Mouse (Mus musculus) E14TG2a.4 (cell line): ENCODE data around the gene Prmt7.
A peak's percentile ranks its signal among the peaks of the same experiment; 100 is the strongest.
"Not testable (repeated sequence)": the region's sequence is repeated elsewhere in the genome, so short reads cannot be mapped to it uniquely, and the experiment has no call there.

Experiments used
- H3K27me3 ChIP-seq: 2 replicates; pipeline ENCODE4 v1.6.1; 2014; ENCODE audit warnings: low read length, control low read depth; ENCODE audit not compliant: insufficient read depth
- H3K36me3 ChIP-seq: 2 replicates; pipeline ENCODE4 v1.6.1; 2014; ENCODE audit warnings: low read length, control low read depth; ENCODE audit not compliant: insufficient read depth
- H3K4me1 ChIP-seq: replicated peaks from 2 replicates; pipeline ENCODE4 v1.6.1; 2014; ENCODE audit warnings: low read depth, low read length, control low read depth
- H3K4me3 ChIP-seq: replicated peaks from 2 replicates; pipeline ENCODE4 v1.5.1; 2014; ENCODE audit warnings: mild to moderate bottlenecking, low read length
- H3K9me3 ChIP-seq: 2 replicates; pipeline ENCODE4 v1.6.1; 2014; ENCODE audit warnings: low read length, control low read depth
- CTCF ChIP-seq: conservative IDR thresholded peaks from 2 replicates; pipeline ENCODE4 v1.5.1; 2014; ENCODE audit warnings: low read length
- NANOG ChIP-seq: IDR thresholded peaks from 2 replicates; pipeline ENCODE4 v1.6.1; 2014; ENCODE audit warnings: borderline replicate concordance, low read length, mixed read lengths
- POU5F1 ChIP-seq: IDR thresholded peaks from 2 replicates; pipeline ENCODE4 v1.6.1; 2014; ENCODE audit warnings: low read length, borderline replicate concordance

Prmt7 gene

DNA sequence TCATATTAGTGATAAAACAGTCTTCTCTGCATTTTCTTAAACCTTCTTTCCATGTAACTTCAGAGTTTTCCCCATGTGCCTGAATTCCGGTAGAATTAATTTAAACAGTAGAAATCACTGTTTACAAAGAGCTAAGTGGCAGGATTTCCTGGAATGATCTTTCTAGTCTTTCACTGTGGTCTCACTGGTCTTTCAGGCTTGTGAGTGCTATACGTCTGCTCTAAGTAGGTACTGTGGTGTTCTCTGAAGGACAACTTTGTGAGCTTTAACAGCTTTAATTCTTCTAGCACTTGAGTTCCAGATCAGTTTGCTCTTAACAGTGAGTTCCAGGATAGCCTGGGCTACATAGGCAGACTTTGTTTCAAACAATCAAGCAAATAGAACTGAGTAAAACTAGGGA is 32.3 kb upstream of the Prmt7 start:
- H3K9me3 ChIP-seq, result no peaks in the 10 kb centered on the region
- no peak overlapping the region for H3K4me3 ChIP-seq
- peaks cover 7% of the 10 kb centered on the region for H3K36me3 ChIP-seq
- TF ChIP-seq CTCF (no peak), POU5F1 (no peak), NANOG (no peak)
- H3K4me1 ChIP-seq, result no peaks in the 10 kb centered on the region
- H3K27me3 ChIP-seq, result no peaks in the 10 kb centered on the region

GRCm38 (mm10) chr8:106185628-106186270 is 25.0 kb upstream of the Prmt7 start:
- no peak overlapping the region for H3K4me3 ChIP-seq
- TF ChIP-seq POU5F1 (no peak), NANOG (no peak), CTCF (no peak)
- no peaks in the 10 kb centered on the region for H3K4me1 ChIP-seq
- no peaks in the 10 kb centered on the region for H3K27me3 ChIP-seq
- no peaks in the 10 kb centered on the region for H3K9me3 ChIP-seq
- peaks cover 23% of the 10 kb centered on the region; the same call in 1 of the 2 replicates for H3K36me3 ChIP-seq

- TF ChIP-seq CTCF (no peak), POU5F1 (no peak)
- H3K9me3 ChIP-seq, result no peaks in the 10 kb centered on the region
- H3K27me3 ChIP-seq, result no peaks in the 10 kb centered on the region
- no peak overlapping the region for H3K4me3 ChIP-seq
- H3K36me3 ChIP-seq, result peaks cover 27% of the 10 kb centered on the region
- no peaks in the 10 kb centered on the region for H3K4me1 ChIP-seq
Observed at GRCm38 (mm10) chr8:106186394-106186793, 24.3 kb upstream of the Prmt7 start.

GRCm38 (mm10) chr8:106189162-106189561 is 21.6 kb upstream of the Prmt7 start:
- TF ChIP-seq NANOG (no peak), CTCF (no peak)
- Histone ChIP-seq H3K36me3 (peaks cover 53% of the 10 kb centered on the region), H3K27me3 (no peaks in the 10 kb centered on the region), H3K4me3 (no peak overlapping the region), H3K4me1 (no peaks in the 10 kb centered on the region), H3K9me3 (no peaks in the 10 kb centered on the region)

DNA sequence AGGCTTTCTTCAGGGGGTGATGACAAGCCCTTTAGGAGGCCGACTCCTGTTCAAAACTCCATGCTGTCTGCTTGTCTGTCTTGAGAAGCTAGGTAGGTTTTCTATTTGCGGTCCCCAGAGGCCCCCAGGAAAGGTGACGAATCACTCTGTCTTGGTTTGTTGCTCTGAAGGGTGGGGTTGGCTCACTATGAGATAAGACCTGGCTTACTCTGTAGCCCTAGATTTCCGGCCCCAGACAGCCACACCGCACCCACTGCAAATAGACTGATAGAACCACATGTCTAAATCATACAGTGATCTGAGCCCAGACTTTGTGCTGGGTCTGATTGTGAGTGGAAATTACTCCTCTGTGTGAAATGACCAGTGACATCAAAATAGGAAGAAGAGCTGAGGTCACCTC is 19.1 kb upstream of the Prmt7 start:
- H3K4me1 ChIP-seq, result no peaks in the 10 kb centered on the region
- no peak overlapping the region for H3K4me3 ChIP-seq
- no peaks in the 10 kb centered on the region for H3K27me3 ChIP-seq
- H3K9me3 ChIP-seq, result no peaks in the 10 kb centered on the region
- peaks cover 70% of the 10 kb centered on the region for H3K36me3 ChIP-seq
- TF ChIP-seq NANOG (no peak), CTCF (no peak), POU5F1 (no peak)

DNA sequence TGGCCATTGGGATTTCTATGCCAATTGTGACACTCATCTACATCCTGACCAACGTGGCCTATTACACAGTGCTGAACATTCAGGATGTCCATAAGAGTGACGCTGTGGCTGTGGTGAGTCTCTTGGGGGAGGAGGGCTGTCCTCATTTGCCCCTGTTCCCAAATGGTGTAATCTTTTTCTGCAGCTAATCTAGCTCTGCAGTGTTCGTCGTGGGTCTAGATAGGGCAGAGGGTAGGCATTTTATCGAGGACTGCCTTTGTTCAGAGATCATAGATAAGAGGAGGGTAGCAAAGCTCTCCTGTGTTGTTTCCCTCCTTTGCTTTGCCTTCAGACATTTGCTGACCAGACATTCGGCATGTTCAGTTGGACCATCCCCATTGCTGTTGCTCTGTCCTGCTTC is 17.6 kb upstream of the Prmt7 start:
- Histone ChIP-seq H3K36me3 (peaks cover 80% of the 10 kb centered on the region), H3K4me1 (no peaks in the 10 kb centered on the region), H3K27me3 (no peaks in the 10 kb centered on the region), H3K4me3 (no peak overlapping the region), H3K9me3 (no peaks in the 10 kb centered on the region)
- TF ChIP-seq CTCF (no peak), NANOG (no peak), POU5F1 (no peak)

- Histone ChIP-seq H3K4me1 (peaks cover 4% of the 10 kb centered on the region), H3K36me3 (peaks cover 87% of the 10 kb centered on the region), H3K27me3 (no peaks in the 10 kb centered on the region), H3K9me3 (no peaks in the 10 kb centered on the region), H3K4me3 (no peak overlapping the region)
- TF ChIP-seq NANOG (no peak), CTCF (no peak), POU5F1 (no peak)
Observed at GRCm38 (mm10) chr8:106194062-106194461, 16.7 kb upstream of the Prmt7 start.

DNA sequence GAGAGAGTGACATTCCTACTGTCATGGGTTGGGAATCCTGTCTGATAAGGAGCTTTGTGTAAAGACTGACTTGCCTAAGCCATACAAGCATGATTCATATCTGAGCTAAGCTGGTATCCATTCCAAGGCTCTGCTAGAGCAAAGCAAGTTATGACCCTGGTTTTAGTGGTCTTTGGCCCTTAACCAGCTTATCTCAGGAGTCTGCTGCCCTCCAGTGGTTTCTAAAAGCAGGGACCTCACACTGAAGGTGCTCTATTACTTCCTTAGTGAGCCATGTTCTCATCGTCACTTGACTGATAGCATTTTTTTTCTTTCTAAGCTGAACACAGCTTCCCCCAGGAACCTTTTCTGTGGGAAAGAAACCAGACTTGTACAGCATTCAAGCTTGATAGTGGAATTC is 12.0 kb upstream of the Prmt7 start:
- Histone ChIP-seq H3K36me3 (peaks cover 96% of the 10 kb centered on the region), H3K4me3 (no peak overlapping the region), H3K27me3 (no peaks in the 10 kb centered on the region), H3K9me3 (no peaks in the 10 kb centered on the region), H3K4me1 (peaks cover 13% of the 10 kb centered on the region)
- TF ChIP-seq CTCF (peak; percentile 57), NANOG (no peak), POU5F1 (no peak)

DNA sequence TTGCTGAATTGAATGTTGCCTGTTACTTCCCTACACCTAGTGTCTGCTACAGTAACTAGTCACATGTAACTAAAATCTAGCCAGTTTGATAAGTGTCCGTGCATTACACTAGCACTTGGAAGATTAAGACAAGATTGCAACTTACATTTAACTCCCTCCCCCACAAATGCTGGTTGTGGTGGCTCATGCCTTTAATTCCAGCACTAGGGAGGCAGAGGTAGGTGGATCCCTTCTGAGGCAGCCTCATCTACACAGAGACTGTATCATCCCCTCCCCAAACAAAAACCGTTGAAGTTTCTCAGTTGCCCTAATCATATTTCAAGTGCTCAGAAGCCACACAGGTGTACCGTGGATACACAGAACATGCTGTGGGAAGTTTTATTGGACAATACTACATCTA is 11.1 kb upstream of the Prmt7 start:
- not testable (repeated sequence) for H3K9me3 ChIP-seq, H3K4me3 ChIP-seq, H3K27me3 ChIP-seq
- Histone ChIP-seq H3K36me3 (peaks cover 97% of the 10 kb centered on the region), H3K4me1 (peaks cover 13% of the 10 kb centered on the region)
